Mouse (Mus musculus): Measurements from ENCODE around the gene Snap25. TPM values are rescaled to one million over a fixed set of nuclear protein-coding genes. Genes with fewer than 3 reads are reported as not detected.

Gene Snap25
- polyA plus RNA-seq, 1 experiment from 2014 or later: 9.5 TPM

GRCm38 (mm10) chr2:136720235-136720634 lies 7.0 kb downstream of the Snap25 start:
- no peak for ATAC-seq (replicated peaks; ENCODE audit: low FRiP score, low TSS enrichment, low read depth)
- WGBS: 17% methylated on average over 4 of the region's 4 CpGs

GRCm38 (mm10) chr2:136738260-136738659 lies 25.0 kb downstream of the Snap25 start:
- no peaks in the 10 kb centered on the region for H3K27me3 ChIP-seq (replicated peaks; ENCODE audit: control insufficient read depth, insufficient read depth, low read length)
- H3K27ac ChIP-seq (ENCODE audit: low read depth): no peak overlapping the region
- no peak overlapping the region for H3K4me3 ChIP-seq (ENCODE audit: low read depth, low read length)
- ATAC-seq (replicated peaks; ENCODE audit: low FRiP score, low TSS enrichment, low read depth) (no peak), DNase-seq (ENCODE audit: low spot score) (no peak)
- 81% methylated on average over 2 of the region's 2 CpGs for WGBS
- H3K4me2 ChIP-seq (ENCODE audit: low read length): no peak overlapping the region
- H3K36me3 ChIP-seq (ENCODE audit: control insufficient read depth, insufficient read depth, low read length): no peaks in the 10 kb centered on the region
- no peaks in the 10 kb centered on the region for H3K4me1 ChIP-seq (replicated peaks; ENCODE audit: control insufficient read depth, insufficient read depth, low read length)
- H3K9me3 ChIP-seq (ENCODE audit: control insufficient read depth, low read length): no peaks in the 10 kb centered on the region
- H3K9ac ChIP-seq (ENCODE audit: low read length): no peak overlapping the region

More at GRCm38 (mm10) chr2:136720235-136720634, 7.0 kb downstream of the Snap25 start:
- Histone ChIP-seq H3K9ac (ENCODE audit: low read length) (no peak overlapping the region), H3K4me1 (replicated peaks; ENCODE audit: control insufficient read depth, insufficient read depth, low read length) (no peaks in the 10 kb centered on the region), H3K27ac (ENCODE audit: low read depth) (no peak overlapping the region), H3K36me3 (ENCODE audit: control insufficient read depth, insufficient read depth, low read length) (no peaks in the 10 kb centered on the region), H3K4me2 (ENCODE audit: low read length) (no peak overlapping the region), H3K9me3 (ENCODE audit: control insufficient read depth, low read length) (no peaks in the 10 kb centered on the region), H3K4me3 (ENCODE audit: low read depth, low read length) (no peak overlapping the region), H3K27me3 (replicated peaks; ENCODE audit: control insufficient read depth, insufficient read depth, low read length) (no peaks in the 10 kb centered on the region)
- peak; percentile 56 for DNase-seq (ENCODE audit: low spot score)

GRCm38 (mm10) chr2:136742230-136742629 lies 29.0 kb downstream of the Snap25 start:
- Histone ChIP-seq H3K36me3 (ENCODE audit: control insufficient read depth, insufficient read depth, low read length) (no peaks in the 10 kb centered on the region), H3K9me3 (ENCODE audit: control insufficient read depth, low read length) (no peaks in the 10 kb centered on the region), H3K4me1 (replicated peaks; ENCODE audit: control insufficient read depth, insufficient read depth, low read length) (0 out of 2 replicates have a peak, but pooled peaks cover 5% of the 10 kb centered on the region), H3K27ac (ENCODE audit: low read depth) (no peak overlapping the region), H3K27me3 (replicated peaks; ENCODE audit: control insufficient read depth, insufficient read depth, low read length) (no peaks in the 10 kb centered on the region), H3K4me3 (ENCODE audit: low read depth, low read length) (no peak overlapping the region), H3K4me2 (ENCODE audit: low read length) (no peak overlapping the region), H3K9ac (ENCODE audit: low read length) (no peak overlapping the region)
- DNase-seq (ENCODE audit: low spot score) (no peak), ATAC-seq (replicated peaks; ENCODE audit: low FRiP score, low TSS enrichment, low read depth) (no peak)
- 83% methylated on average over 2 of the region's 2 CpGs for WGBS

GRCm38 (mm10) chr2:136744683-136745326 lies 31.6 kb downstream of the Snap25 start:
- H3K36me3 ChIP-seq (ENCODE audit: control insufficient read depth, insufficient read depth, low read length): no peaks in the 10 kb centered on the region
- no peak overlapping the region for H3K4me3 ChIP-seq (ENCODE audit: low read depth, low read length)
- 0 out of 2 replicates have a peak, but pooled peaks cover 5% of the 10 kb centered on the region for H3K4me1 ChIP-seq (replicated peaks; ENCODE audit: control insufficient read depth, insufficient read depth, low read length)
- DNase-seq (ENCODE audit: low spot score) (no peak), ATAC-seq (replicated peaks; ENCODE audit: low FRiP score, low TSS enrichment, low read depth) (no peak)
- H3K27me3 ChIP-seq (replicated peaks; ENCODE audit: control insufficient read depth, insufficient read depth, low read length): no peaks in the 10 kb centered on the region
- no peak overlapping the region for H3K27ac ChIP-seq (ENCODE audit: low read depth)
- H3K4me2 ChIP-seq (ENCODE audit: low read length): no peak overlapping the region
- WGBS: 75% methylated on average over 2 of the region's 2 CpGs
- H3K9me3 ChIP-seq (ENCODE audit: control insufficient read depth, low read length): no peaks in the 10 kb centered on the region
- H3K9ac ChIP-seq (ENCODE audit: low read length): no peak overlapping the region

- Histone ChIP-seq H3K4me3 (ENCODE audit: low read depth, low read length) (no peak overlapping the region), H3K27ac (ENCODE audit: low read depth) (no peak overlapping the region), H3K4me2 (ENCODE audit: low read length) (no peak overlapping the region), H3K9me3 (ENCODE audit: control insufficient read depth, low read length) (no peaks in the 10 kb centered on the region), H3K27me3 (replicated peaks; ENCODE audit: control insufficient read depth, insufficient read depth, low read length) (no peaks in the 10 kb centered on the region), H3K36me3 (ENCODE audit: control insufficient read depth, insufficient read depth, low read length) (no peaks in the 10 kb centered on the region), H3K4me1 (replicated peaks; ENCODE audit: control insufficient read depth, insufficient read depth, low read length) (0 out of 2 replicates have a peak, but pooled peaks cover 5% of the 10 kb centered on the region), H3K9ac (ENCODE audit: low read length) (no peak overlapping the region)
- 27% methylated on average over 7 of the region's 7 CpGs for whole genome bisulfite sequencing
- ATAC-seq (replicated peaks; ENCODE audit: low FRiP score, low TSS enrichment, low read depth) (peak; percentile 84), DNase-seq (ENCODE audit: low spot score) (no peak)
Measured at GRCm38 (mm10) chr2:136745327-136745994, 32.2 kb downstream of the Snap25 start.

- Histone ChIP-seq H3K27ac (ENCODE audit: low read depth) (no peak overlapping the region), H3K4me2 (ENCODE audit: low read length) (no peak overlapping the region), H3K9ac (ENCODE audit: low read length) (no peak overlapping the region), H3K4me1 (replicated peaks; ENCODE audit: control insufficient read depth, insufficient read depth, low read length) (no peaks in the 10 kb centered on the region), H3K27me3 (replicated peaks; ENCODE audit: control insufficient read depth, insufficient read depth, low read length) (no peaks in the 10 kb centered on the region), H3K36me3 (ENCODE audit: control insufficient read depth, insufficient read depth, low read length) (no peaks in the 10 kb centered on the region), H3K9me3 (ENCODE audit: control insufficient read depth, low read length) (no peaks in the 10 kb centered on the region), H3K4me3 (ENCODE audit: low read depth, low read length) (no peak overlapping the region)
- ATAC-seq (replicated peaks; ENCODE audit: low FRiP score, low TSS enrichment, low read depth) (no peak), DNase-seq (ENCODE audit: low spot score) (no peak)
- WGBS: 33% methylated on average over 3 of the region's 3 CpGs
Measured at GRCm38 (mm10) chr2:136753682-136754081, 40.4 kb downstream of the Snap25 start.

- DNase-seq (ENCODE audit: low spot score): no peak
- 88% methylated on average over 5 of the region's 5 CpGs for WGBS
- Histone ChIP-seq H3K36me3 (ENCODE audit: control insufficient read depth, insufficient read depth, low read length) (no peaks in the 10 kb centered on the region), H3K4me3 (ENCODE audit: low read depth, low read length) (no peak overlapping the region), H3K4me2 (ENCODE audit: low read length) (no peak overlapping the region), H3K4me1 (replicated peaks; ENCODE audit: control insufficient read depth, insufficient read depth, low read length) (no peaks in the 10 kb centered on the region), H3K27me3 (replicated peaks; ENCODE audit: control insufficient read depth, insufficient read depth, low read length) (no peaks in the 10 kb centered on the region), H3K27ac (ENCODE audit: low read depth) (no peak overlapping the region), H3K9ac (ENCODE audit: low read length) (no peak overlapping the region), H3K9me3 (ENCODE audit: control insufficient read depth, low read length) (no peaks in the 10 kb centered on the region)
- ATAC-seq (replicated peaks; ENCODE audit: low FRiP score, low TSS enrichment, low read depth): no peak
Measured at GRCm38 (mm10) chr2:136758809-136759551, 45.7 kb downstream of the Snap25 start.

GRCm38 (mm10) chr2:136778156-136778555 lies 64.9 kb downstream of the Snap25 start:
- no peak for ATAC-seq (replicated peaks; ENCODE audit: low FRiP score, low TSS enrichment, low read depth)
- H3K9me3 ChIP-seq (ENCODE audit: control insufficient read depth, low read length): no peaks in the 10 kb centered on the region
- H3K9ac ChIP-seq (ENCODE audit: low read length): no peak overlapping the region
- no peaks in the 10 kb centered on the region for H3K4me1 ChIP-seq (replicated peaks; ENCODE audit: control insufficient read depth, insufficient read depth, low read length)
- no peak overlapping the region for H3K27ac ChIP-seq (ENCODE audit: low read depth)
- WGBS: 80% methylated on average over 2 of the region's 2 CpGs
- H3K4me3 ChIP-seq (ENCODE audit: low read depth, low read length): no peak overlapping the region
- no peak overlapping the region for H3K4me2 ChIP-seq (ENCODE audit: low read length)
- DNase-seq (ENCODE audit: low spot score): no peak
- H3K36me3 ChIP-seq (ENCODE audit: control insufficient read depth, insufficient read depth, low read length): no peaks in the 10 kb centered on the region
- no peaks in the 10 kb centered on the region for H3K27me3 ChIP-seq (replicated peaks; ENCODE audit: control insufficient read depth, insufficient read depth, low read length)
